Mouse (Mus musculus) layer of hippocampus, adult 9-10 months (tissue): ENCODE data around the gene Chchd10.
"Not testable (repeated sequence)": the region's sequence is repeated elsewhere in the genome, so short reads cannot be mapped to it uniquely, and the experiment has no call there.

Experiments used
- DNase-seq: peaks from one replicate; pipeline ENCODE4 v3.0.0; 2022; ENCODE audit warnings: low spot score

Chchd10 gene

DNA sequence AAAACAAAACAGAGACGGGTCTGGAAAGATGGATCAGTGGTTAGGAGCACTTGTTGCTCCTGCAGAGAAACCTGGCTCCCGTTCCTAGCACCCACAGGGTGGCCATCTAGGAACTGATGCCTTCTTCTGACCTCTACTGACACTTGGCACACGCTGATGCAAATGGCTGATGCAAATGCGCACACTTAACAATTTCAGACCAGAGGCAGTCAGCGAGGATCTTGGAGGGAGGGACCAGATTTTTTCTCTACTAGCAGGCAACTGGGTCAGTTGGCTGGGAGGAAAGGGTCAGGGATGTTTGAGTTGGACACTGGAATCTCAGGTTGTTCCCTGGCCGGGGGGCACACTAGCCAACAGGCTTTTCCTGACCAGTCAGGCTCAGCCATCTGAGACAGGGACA, at the start of gene Chchd10:
Chchd10 (plus strand) TSS at position 240 of the 400 bp plus-strand sequence.
- no peak for DNase-seq

DNA sequence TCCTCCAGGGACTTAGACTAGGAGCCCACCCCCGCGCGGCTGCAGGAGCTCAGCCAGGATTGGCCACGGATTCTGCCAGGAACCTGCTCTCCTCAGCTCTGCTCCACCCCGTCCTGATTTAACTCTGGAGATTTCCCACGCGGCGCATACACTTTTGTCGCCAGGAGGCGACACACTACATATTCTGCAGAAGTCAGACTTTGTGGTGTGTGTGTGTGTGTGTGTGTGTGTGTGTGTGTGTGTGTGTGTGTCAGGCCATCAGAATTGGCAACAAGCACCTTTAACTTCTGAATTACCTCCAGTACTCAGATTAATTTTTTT, 49.7 kb upstream of the Chchd10 start:
- no peak for DNase-seq

DNA sequence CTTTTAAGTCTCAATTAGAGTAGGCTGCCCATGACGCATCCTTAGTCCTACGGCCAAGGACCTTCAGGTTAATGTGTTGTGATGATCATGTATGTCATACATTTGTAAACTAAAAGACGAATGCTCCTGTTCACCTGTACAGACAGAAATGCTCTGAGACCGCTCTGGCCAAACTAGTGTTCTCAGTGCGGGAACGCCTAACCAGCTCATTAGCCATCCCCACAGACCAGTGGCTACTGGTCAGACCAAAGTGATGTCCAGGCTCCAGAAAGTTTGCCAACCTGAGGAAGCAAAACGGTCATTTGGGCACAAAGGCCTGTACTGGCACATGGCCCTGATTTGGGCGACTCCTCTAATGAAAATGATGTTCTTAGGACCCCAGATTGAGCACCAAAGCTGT, 48.2 kb upstream of the Chchd10 start:
- DNase-seq: no peak

DNA sequence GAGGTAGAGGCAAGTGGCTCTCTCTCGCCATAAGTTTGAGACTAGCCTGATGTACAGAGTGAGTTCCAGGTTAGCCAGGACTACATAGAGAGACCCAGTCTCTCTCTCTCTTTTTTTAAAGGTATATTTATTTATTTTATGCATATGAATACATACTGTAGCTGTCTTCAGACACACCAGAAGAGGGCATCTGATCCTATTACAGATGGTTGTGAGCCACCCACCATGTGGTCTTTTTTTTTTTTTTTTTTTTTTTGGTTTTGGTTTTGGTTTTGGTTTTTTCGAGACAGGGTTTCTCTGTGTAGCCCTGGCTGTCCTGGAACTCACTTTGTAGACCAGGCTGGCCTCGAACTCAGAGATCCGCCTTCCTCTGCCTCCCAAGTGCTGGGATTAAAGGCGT, 45.4 kb upstream of the Chchd10 start:
- not testable (repeated sequence) for DNase-seq

DNA sequence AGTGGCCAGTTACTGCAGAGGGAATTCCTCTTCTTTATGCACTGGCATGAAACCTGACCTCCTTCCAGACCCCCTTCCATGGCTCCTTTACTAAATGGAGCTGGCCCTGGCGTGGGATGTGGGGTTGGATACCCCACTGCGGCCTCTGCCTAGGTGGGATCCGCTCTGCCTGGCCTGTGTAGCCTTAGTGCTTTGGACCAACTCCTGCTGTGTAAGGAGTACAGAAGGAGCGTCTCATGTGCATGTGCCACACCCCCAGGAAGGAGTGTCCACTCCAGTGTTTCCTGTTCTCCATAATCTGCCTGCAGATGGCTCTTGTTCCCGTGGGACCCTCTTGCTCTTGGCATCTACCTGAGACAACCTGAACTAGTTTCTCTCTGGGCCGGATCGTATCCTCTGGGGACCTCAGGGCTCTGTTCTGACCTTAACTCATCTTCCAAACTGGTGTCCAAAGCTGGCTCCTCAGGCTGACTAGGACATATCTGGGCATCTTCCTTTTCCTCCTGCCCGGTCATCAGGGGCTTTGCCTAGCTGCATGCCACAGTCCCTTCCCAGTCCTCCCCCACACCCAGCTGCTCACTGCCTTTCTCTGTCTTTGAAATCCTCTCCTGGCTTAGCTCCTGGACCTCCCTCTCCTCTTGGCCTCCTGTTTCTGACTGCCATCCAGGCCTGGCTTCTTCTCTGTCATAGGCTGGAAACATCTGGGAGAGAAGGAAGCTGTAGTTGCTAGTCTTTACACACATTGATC, 43.4 kb upstream of the Chchd10 start:
- no peak for DNase-seq

DNA sequence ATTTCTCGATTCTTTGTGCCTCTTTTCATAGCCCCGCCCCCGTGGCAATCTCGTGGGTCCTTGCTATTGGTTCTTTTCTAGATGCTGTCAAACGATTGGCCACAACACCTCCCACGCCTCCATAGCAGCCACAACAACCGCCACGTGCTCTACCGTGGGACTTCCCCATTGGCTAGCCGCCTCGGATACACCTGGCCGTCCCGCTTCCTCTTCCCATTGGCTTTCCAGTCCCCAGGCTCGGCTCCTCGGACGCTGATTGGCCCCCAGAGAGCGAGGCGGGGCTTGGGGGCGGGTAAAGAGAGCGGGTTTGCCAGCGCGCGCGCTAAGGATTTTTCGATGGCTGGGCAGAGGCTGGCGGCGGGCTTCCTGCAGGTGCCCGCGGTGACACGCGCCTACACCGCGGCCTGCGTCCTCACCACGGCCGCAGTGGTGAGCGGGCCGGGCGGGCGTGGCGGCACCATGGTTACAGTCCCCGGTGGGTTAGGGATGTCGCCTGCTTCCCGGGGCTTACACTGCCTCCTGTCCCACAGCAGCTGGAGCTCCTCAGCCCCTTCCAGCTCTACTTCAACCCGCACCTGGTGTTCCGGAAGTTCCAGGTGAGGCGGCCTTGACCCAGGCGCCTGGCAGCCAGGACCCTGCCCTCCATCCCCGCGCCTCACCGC, 39.7 kb upstream of the Chchd10 start, which contains the start of gene Derl3:
Derl3 (plus strand) TSS at position 325 of the 662 bp plus-strand sequence.
- DNase-seq: peak; percentile 96

DNA sequence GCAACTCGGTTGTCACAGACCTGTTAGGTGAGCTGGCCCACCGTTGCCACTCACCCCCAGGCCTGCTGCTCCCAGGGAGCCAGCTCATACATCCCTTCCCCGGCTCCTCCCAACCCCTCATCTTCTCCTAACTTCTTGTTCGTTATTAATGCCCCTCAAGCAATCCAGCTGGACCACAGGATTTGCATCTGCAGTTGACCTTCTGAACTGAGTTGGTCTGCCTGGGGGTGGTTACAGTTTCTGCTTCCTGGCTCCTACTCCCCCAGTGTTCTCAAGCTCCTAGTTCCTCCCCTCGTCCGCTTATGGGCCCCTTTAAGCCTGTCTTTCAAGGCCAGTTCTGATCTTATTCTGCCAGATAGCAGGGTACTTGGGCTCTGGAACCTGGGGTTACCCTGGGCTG, 38.3 kb upstream of the Chchd10 start:
- DNase-seq: no peak

DNA sequence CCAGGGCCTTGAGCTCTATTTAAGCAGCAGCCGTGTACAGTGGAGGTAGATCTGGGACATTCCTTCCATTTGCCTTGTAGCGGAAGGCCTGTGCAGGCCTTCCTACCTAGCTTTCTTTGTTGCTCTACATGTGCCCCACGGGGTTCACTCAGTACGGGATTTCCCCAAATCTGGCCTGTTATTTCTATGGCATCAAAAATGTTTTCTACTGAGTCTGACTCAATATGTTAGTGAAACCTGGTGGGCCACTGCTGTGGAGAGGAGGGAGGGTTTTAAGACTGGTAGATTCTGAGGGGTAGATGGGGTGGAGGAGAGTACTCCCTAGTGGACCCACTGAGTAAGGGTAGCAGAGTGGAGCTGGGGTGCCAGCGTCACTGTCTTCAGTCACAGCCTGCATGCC, 37.2 kb upstream of the Chchd10 start:
- no peak for DNase-seq

DNA sequence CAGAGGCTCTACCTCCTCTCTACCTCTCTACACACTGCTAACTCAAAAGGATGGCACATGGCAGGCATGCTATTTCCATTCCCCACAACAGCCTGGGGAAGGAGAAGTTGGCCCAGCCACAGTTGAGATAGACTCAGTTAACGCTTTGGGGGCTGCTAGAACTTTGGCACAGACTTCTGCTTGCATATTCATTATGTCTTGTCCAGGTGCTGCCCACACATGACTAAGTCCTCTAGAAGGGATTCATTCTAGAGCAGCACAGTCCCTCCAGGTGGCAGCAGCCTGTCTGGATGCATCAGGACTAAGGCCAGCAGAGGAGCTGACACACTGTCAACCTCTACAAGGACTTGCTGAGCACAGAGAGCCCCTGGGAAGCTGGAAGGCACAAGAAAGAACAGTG, 36.7 kb upstream of the Chchd10 start:
- DNase-seq: no peak

DNA sequence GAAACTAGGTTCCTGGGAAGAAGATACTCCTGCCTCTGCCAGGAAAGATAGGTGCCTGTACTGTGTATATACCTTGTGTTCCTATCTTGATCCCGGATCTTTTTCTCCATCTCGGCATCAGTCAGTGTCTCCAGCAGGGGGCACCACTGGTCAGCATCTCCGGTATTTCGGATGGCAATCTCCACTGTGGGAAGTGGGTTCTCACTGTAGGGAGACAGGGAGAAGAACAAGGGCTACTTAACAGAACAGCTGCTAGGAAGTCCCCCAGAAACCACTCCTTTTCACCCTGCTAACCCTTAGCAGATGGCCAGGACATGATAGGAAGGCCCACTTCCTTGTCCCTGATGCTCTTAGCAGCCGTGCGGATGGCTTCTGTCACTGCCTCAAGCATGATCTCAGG, 35.6 kb upstream of the Chchd10 start:
- no peak for DNase-seq

DNA sequence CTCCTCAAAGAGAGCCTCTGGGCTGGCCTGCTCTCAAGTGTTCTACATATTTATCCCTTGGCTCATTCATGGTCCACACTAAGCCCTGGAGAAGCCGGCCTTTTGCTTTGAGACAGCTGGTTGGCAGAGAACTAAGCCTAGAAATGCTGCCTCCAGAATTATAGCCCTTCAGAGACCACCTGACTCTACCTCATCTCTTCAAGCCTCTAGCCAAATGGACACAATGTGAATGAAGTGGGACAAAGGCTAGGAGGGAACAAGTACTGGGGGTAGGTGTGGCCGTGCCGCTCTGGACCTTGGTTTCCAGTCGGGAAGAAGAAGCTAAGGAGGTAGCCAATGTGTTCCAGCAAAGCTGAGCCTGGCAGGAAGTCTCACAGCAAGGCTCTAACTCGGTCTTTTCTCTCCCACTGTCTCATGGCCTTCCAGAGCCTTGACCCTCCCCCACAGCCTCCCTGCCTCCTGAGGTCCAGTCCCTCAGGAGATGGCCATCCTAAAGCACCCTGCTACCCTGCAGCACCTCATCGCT, 34.8 kb upstream of the Chchd10 start:
- no peak for DNase-seq

DNA sequence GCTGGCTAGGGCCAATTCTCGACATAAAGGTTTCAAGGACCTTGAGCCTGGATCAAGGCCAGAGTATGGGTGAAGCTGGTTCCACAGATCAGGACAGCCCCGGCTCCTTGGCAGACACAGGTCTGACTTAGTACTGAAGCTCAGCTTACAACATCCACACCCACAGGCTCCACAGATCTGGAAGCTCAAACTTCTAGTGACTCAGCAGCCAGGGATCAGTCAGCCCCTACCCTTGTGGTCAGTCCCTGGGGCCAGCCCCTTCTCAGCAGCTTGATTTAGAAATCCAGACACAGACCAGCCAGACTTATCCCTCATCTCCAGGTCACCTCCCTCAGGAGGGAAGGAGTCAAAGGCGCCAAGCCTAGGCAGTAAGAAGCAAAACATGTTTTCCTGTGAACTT, 34.1 kb upstream of the Chchd10 start:
- no peak for DNase-seq

DNA sequence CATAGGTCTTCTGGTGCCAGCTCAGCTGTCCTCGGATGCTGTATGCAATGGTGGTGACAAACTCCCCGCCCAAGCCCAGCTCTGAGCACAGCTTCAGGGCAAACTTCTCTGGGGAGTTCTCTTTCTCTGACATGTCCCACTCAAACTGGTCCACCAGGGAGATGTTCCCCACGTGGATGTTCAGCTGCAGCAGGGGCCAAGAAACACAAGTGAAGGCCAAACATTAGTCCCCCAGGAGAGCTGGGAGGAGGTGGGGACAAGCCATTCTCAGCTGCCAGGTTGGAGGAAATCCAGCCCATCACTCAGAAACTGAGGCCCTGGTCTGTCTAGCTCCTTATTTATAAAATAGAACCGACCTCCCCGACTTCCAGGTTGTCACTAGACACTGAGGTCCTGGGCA, 28.5 kb upstream of the Chchd10 start:
- no peak for DNase-seq

DNA sequence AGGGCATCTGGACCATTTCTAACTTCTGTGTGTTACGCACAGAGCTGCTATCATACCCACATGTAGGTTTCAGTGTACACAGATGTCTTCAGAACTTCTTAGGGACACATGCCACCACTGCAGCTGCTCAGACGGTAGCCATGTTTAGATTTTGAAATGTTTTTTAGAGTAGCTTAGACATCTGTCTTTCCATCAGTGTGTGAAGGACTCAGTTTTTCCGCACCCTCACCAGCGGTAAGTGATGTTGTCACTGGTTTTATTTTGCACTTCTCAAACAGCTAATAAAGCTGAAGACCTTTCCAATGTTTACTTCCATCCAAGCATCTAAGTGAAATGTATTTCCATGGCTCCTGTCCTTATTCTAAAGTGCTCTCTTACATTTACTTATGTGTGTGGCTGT, 26.0 kb upstream of the Chchd10 start:
- DNase-seq: no peak

DNA sequence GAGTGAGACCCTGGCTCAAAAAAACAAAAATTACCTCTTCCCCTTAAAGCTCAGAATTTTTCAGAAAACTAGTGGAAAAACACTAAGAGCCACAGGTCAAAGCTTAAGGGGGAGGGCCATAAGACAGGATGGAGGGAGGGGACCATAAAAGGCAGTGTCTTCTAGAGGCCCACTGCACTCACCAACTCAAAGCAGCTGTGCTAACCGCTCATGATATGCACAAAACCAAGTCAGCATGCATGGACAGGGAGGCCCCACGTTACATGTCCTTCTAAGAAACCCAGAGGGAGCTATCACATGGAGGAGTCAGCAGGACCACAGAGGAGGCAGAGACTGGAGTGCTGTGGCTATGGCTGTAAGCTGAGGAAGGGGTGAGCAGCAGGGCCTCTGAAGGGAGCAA, 22.2 kb upstream of the Chchd10 start:
- no peak for DNase-seq

DNA sequence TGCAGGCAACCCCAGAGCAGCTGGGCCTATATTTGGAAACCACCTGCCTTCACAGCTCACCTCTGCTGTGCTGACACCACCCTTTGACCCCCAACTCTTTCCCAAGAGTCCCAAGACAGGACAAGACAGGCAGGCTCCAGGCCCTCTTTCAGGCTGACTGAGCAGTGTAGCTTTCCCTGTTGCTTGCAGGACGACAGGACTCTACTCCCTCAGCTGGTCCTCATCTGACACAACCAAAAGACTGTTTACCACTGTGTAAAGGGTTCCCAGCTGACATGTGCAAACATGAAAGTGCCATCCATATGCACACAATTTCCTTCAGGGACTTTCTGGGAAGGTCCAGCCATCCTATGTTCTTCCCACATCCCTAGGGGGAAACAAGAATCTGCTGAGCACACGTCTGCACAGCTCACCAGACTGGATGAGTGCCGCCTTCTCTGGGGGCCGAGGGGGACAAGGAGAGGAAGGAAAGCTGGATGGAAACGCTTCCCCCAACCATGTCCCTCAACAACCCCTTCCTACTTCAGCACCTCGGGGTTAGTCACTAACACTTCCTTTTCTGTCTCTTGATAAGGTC, 19.8 kb upstream of the Chchd10 start:
- DNase-seq: no peak

DNA sequence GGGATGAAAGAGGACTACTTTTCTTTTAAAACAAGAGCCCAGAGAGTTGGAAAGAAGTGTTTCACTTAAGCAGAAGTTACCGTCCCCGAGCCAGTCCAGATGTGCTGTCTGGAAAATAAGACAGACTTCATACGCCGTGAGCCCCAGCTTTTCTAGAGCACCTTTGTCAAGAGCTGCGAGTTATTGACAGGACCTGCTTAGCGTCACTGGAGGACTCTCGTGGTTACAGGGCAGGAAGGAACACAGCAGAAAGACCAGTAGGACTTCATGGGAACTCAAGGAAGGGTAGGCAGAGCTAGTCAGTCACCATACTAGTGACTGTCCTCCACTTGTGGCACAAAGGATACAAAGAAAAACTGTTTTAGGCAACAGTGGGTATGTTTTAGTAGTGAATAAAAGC, 17.4 kb upstream of the Chchd10 start:
- DNase-seq: no peak

DNA sequence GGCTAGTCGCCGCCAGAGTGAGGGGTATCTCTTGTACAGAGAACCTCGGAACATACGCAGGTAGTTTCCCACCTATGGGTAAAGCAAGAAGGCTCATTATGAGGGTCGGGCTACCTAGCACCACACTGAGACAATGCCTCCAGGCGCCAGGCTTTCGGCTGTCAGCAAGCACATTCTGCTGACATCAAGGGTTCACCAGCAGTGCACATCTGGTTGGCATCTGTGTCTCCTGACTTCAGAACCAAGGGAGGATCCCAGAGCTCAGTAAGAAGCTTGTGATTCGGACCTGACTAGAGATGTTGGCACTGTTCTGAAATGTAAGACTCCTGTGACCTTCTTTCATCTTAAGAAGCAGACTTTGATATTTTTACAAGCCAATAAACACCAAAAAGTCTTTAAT, 16.1 kb upstream of the Chchd10 start:
- DNase-seq: no peak

DNA sequence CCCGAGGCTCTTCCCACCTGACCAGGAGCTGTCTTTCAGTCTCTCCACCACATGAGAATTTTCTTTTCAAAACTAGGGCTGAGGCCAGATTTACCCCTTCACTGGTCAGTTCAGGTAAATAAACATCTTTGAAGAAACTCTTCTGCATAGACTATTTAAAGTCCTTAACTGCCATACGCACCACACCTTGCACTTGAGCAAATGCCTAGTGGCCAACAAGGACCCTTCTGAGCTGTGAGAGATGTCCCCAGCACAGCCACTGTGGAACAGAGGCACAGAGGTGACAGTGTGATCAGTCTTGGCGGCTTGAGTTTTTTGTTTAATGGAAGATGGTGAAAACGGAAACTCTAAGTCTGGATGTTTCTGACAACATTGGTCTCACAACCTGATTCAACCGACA, 13.9 kb upstream of the Chchd10 start:
- no peak for DNase-seq

DNA sequence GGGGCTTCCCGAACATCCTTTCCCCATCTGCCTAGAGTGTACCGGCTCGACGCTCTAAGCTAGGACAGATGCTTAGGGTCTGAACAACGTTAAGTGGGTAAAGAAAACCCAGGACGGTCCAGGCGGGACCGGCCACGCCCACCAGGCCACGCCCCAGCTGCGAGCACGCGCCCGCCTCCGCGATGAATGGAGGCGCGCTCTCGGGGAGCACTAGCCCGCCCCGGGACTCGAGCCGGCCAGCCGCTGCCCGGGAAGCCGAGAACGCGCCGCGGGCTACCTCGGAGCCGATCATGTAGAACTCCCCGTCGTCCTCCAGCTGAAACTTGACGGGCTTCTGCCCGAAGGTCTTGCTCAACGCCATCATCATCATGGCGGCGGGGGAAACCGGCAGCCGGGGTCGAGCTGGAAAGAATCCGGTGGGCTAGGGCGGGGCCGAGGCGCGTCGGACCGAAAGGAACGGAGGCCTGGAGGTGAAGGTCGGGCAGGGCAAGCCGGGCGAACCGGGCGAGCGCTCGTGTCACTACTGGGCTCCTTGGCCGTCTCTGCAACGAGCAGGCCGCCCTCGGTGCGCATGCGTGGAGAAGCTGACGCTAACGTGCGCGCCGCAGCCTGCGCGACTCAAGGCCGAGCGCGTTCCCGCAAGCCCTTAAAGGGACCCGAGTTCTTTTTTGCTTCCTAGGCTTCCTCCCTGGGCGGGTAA, 11.8 kb upstream of the Chchd10 start, which contains the start of gene Smarcb1:
Smarcb1 (minus strand) TSS at position 592 of the 700 bp plus-strand sequence.
- DNase-seq: peak; percentile 83

DNA sequence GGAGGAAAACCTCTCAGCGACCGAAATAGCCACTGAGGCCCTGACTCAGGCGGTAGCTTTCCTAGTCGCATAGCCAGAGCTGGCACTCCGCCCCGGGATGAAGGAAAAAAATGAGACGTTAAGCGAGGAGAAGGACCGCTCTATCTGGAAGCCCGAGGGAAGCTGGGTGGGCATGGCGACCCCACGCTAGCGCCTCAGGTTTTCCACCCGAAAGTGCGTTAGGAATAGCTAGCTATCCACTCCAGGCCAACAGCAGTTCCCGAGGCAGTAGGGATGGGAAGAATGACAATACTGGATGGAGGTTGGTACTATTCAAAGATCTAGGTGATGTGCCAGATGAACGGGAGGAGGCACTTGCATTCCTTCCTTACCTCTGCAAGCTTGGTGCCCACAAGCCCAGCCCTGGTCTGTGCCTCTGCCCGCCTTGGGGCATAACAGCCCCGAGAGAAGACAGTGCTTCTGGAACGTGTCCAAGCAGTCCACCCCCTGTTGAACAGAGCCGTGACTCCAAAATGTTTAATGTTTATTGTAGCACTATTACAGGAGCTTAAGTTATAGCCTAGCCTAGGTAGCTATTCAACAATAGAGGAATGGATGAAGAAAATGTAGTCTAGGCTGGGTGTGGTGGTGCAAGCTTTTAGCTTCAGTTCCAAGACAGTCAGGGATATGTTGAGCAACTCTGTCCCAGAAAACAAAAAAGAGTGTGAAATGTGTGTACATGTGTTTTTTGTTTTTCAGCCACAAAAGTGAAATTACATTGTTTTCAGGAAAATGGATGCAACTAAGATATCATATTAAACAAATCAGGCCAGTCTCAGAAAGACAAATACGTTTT, 11.0 kb upstream of the Chchd10 start:
- DNase-seq: no peak

DNA sequence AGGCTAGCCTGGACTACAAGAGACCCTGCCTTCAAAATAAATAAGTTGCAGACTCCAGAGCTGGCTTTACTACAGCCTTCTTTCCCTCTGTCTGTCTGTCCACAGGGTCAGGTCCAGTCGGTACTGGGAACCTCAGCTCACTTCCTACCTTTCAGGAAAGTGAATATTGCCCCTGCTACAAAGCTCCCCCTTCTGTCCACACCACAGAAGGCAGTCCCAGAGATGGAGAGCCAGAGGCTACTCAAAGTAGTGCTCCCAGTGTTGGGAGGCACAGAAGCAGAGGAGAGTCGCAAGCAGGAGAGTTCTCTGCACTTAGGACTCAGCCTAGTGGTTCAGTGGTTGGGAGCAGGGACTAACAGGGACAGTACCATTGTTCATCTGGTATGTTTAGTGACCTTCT, 8.6 kb upstream of the Chchd10 start:
- DNase-seq: no peak
